Mouse (Mus musculus) cerebellum, adult 2 months (tissue): ENCODE data around the gene Anapc11. TPM values are rescaled to one million over a fixed set of nuclear protein-coding genes. Genes with fewer than 3 reads are reported as not detected.

Experiments
- DNase-seq, 2 experiments: peaks; one replicate each; pipeline ENCODE4 v3.0.0; 2021
- H3K27ac ChIP-seq: fragments of 200-500 bp; 2 replicates; pipeline ENCODE4 v1.5.1; 2012; ENCODE audit warnings: low read length, control low read depth, inconsistent platforms; ENCODE audit not compliant: insufficient read depth
- H3K27me3 ChIP-seq: fragments of 200-500 bp; 2 replicates; pipeline ENCODE4 v1.6.1; 2012; ENCODE audit warnings: inconsistent platforms, mild to moderate bottlenecking, low read length, moderate library complexity; ENCODE audit not compliant: control insufficient read depth, insufficient read depth
- H3K4me1 ChIP-seq: fragments of 200-500 bp; 2 replicates; pipeline ENCODE4 v1.6.1; 2011; ENCODE audit warnings: low read length; ENCODE audit not compliant: control insufficient read depth, insufficient read depth
- H3K4me3 ChIP-seq: fragments of 200-500 bp; replicated peaks from 2 replicates; pipeline ENCODE3; 2011; ENCODE audit warnings: mild to moderate bottlenecking, low read depth, low read length, control low read depth; ENCODE audit not compliant: insufficient read depth
- CTCF ChIP-seq: fragments of 200-500 bp; IDR thresholded peaks from 2 replicates; pipeline ENCODE4 v1.5.1; 2011; ENCODE audit warnings: low read depth, mild to moderate bottlenecking, control low read depth, low read length, moderate library complexity, borderline replicate concordance; ENCODE audit not compliant: insufficient read depth
- POLR2A ChIP-seq: fragments of 200-500 bp; IDR thresholded peaks from 2 replicates; pipeline ENCODE4 v1.6.1; 2011; ENCODE audit warnings: low read length, control low read depth, borderline replicate concordance; ENCODE audit not compliant: insufficient read depth
- WGBS: fragments of 180-500 bp; shearing (Covaris S2); methylation state at CpG from one replicate; pipeline ENCODE4 v1.1.7; 2018; 5-methylcytosine and 5-hydroxymethylcytosine counted together
- polyA plus RNA-seq: library from polyadenylated mRNA; depleted of rRNA; stranded (reverse); fragments of >200 nt; gene quantifications from 2 replicates; pipeline ENCODE4 v1.2.3, GENCODE M21; 2012

The Anapc11 gene
- polyA plus RNA-seq, 1 experiment, result 178 TPM

DNA sequence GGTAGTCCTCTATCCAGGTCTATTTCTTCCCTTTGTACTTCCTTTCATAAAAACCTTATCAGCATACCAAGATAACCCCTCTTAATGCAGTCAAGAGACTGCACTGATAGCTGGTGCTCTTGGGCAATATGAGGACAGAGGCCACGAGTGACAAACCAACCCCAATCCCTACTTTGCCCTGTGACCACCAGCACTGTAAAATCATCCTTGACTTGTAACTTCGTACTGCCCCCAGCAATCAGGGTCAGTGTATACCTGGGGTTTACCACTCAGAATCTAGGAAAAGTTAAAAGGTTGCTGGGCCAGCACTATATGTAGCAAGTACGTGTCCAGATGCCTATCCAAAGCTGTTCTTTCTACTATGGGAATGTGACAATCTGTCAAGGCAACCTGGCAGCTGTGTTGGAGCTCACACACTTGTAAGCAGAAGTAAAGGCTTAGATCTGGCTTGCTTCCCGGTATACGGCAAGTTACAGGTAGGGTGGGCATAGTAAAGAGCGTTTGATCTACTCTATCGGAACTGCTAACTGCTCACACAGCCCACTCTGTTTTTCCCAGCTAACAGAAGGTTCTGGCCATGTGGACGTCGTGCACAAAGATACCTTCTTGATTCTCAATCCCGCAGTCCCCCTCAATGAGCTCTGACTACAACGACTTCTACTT, 26.3 kb upstream of the Anapc11 start:
- peak overlapping the region; percentile 63; the same call in 1 of the 2 replicates for H3K27ac ChIP-seq
- TF ChIP-seq CTCF, result no peak
- TF ChIP-seq POLR2A, result no peak
- H3K27me3 ChIP-seq, result no peaks in the 10 kb centered on the region
- peak overlapping the region; percentile 92 for H3K4me3 ChIP-seq
- no peak for DNase-seq
- 8% methylated on average over 11 of the region's 11 CpGs for WGBS
- H3K4me1 ChIP-seq, result no peaks in the 10 kb centered on the region

- no peak for DNase-seq
- H3K4me3 ChIP-seq, result peak overlapping the region; percentile 92
- under 1% methylated on average over 22 of the region's 24 CpGs for WGBS
- H3K4me1 ChIP-seq, result no peaks in the 10 kb centered on the region
- no peaks in the 10 kb centered on the region for H3K27me3 ChIP-seq
- H3K27ac ChIP-seq, result peak overlapping the region; percentile 63
- TF ChIP-seq POLR2A, result no peak
- no peak for TF ChIP-seq CTCF
Observed at GRCm38 (mm10) chr11:120572417-120572751, 25.8 kb upstream of the Anapc11 start.

- peak within 1 kb of the TSS; percentile 78 for H3K27ac ChIP-seq
- H3K27me3 ChIP-seq, result no peaks in the 10 kb centered on the region
- H3K4me1 ChIP-seq, result no peaks in the 10 kb centered on the region
- peak; percentile 100 for DNase-seq
- TF ChIP-seq CTCF (no peak), POLR2A (peak; percentile 97)
- peak within 1 kb of the TSS; percentile 92 for H3K4me3 ChIP-seq
- under 1% methylated on average over 94 of the region's 94 CpGs for WGBS
Observed at GRCm38 (mm10) chr11:120572752-120573584, 25.3 kb upstream of the Anapc11 start, which contains the start of gene P4hb. Gene P4hb (minus strand): TSS chr11:120573253.

GRCm38 (mm10) chr11:120573585-120574277, 24.5 kb upstream of the Anapc11 start:
- TF ChIP-seq CTCF, result no peak
- TF ChIP-seq POLR2A, result no peak
- WGBS, result 0% methylated on average over 23 of the region's 23 CpGs
- DNase-seq, result no peak
- Histone ChIP-seq H3K27ac (peak overlapping the region; percentile 78), H3K4me3 (peak overlapping the region; percentile 86), H3K27me3 (no peaks in the 10 kb centered on the region), H3K4me1 (no peaks in the 10 kb centered on the region)

DNA sequence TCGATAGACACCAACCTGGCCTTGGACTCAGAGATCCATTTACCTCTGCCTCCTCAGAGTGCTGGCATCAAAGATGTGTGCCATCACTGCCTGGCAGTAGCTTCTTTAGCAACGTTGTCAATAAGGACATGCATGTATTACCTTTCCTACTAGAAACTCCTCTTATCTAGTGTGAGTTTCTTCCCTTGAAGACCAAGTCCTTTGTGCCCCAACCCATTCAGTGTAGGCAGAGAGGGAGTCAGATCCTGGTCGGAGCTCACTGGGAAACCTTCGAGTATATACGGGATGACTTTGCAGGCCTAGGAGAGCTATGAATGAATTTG, 24.0 kb upstream of the Anapc11 start:
- WGBS, result 31% methylated on average over 5 of the region's 5 CpGs
- Histone ChIP-seq H3K27me3 (no peaks in the 10 kb centered on the region), H3K27ac (no peak overlapping the region), H3K4me1 (peaks cover 2% of the 10 kb centered on the region; the same call in 1 of the 2 replicates), H3K4me3 (no peak overlapping the region)
- no peak for TF ChIP-seq CTCF
- TF ChIP-seq POLR2A, result no peak
- DNase-seq, result no peak

DNA sequence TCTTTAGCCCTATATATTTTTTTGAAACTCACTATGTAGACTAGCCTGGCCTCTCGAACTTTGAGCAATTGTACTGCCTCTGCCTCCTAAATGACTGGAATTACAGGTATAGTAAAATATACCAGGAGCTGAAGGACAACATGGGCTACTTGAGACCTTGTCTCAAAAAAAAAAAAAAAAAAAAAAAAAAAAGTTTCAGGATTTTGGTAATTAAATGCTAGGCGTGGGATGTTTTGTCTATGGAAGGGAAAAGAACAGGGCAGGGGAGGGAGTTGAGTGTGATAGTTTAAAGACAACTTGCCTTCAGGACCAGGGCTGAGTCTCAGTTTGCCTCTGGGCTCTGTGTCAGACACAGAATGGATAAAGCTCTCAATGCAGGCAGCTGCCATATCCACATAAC, 23.2 kb upstream of the Anapc11 start:
- Histone ChIP-seq H3K27me3 (no peaks in the 10 kb centered on the region), H3K4me3 (no peak overlapping the region), H3K27ac (no peak overlapping the region), H3K4me1 (peaks cover 10% of the 10 kb centered on the region)
- TF ChIP-seq POLR2A, result no peak
- TF ChIP-seq CTCF, result no peak
- no peak for DNase-seq
- 80% methylated on average over 2 of the region's 2 CpGs for WGBS

DNA sequence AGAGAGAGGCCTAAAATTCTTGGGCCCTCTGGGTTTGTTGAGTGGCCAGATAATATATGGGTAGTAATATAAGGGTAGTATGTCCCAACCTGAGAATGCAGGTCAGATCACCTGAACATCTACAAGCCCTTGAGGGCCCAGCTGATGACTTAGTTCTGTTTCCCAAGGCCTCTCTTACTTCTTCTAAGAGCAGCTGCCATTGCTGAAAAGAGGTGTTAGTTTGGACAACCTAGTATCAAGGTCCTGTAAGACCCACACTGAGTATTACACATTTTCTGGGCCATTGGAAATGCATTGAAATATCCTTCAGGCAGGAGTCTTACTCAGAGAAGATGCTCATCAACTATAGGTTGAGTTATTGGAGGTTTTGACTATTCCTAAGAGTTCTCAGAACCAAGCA, 22.3 kb upstream of the Anapc11 start:
- no peak overlapping the region for H3K4me3 ChIP-seq
- no peak overlapping the region for H3K27ac ChIP-seq
- no peaks in the 10 kb centered on the region for H3K27me3 ChIP-seq
- no peak for DNase-seq
- no peak for TF ChIP-seq POLR2A
- no peak for TF ChIP-seq CTCF
- peaks cover 13% of the 10 kb centered on the region for H3K4me1 ChIP-seq
